Mouse (Mus musculus): ENCODE results near the gene Psg16. TPM values are rescaled to one million over a fixed set of nuclear protein-coding genes. Genes with fewer than 3 reads are reported as not detected.

Gene Psg16
- polyA plus RNA-seq, 1 experiment from 2014 or later: 0.19 TPM

Other genes with a start within 250 kb of the Psg16 start
- gene Prkd2, start 231.1 kb upstream of the Psg16 start, polyA plus RNA-seq (2015; fragmentation: Nextera tagmentation; extraction: Ambion mirVana): 16.2 and 17.8 TPM in 2 replicates
- gene Dact3, start 198.7 kb upstream of the Psg16 start, polyA plus RNA-seq (2015; fragmentation: Nextera tagmentation; extraction: Ambion mirVana): 2.0 and 2.1 TPM in 2 replicates
- gene Gng8, start 182.3 kb upstream of the Psg16 start, polyA plus RNA-seq (2015; fragmentation: Nextera tagmentation; extraction: Ambion mirVana): 7.7 and 10.5 TPM in 2 replicates
- gene Ptgir, start 167.6 kb upstream of the Psg16 start, polyA plus RNA-seq (2015; fragmentation: Nextera tagmentation; extraction: Ambion mirVana): 1.9 and 2.6 TPM in 2 replicates
- gene Calm3, start 149.9 kb upstream of the Psg16 start, polyA plus RNA-seq (2015; fragmentation: Nextera tagmentation; extraction: Ambion mirVana): 145 and 154 TPM in 2 replicates
- gene Pnmal2, start 129.4 kb upstream of the Psg16 start, polyA plus RNA-seq (2015; fragmentation: Nextera tagmentation; extraction: Ambion mirVana): 7.4 and 7.5 TPM in 2 replicates
- gene Pnmal1, start 114.4 kb upstream of the Psg16 start, polyA plus RNA-seq (2015; fragmentation: Nextera tagmentation; extraction: Ambion mirVana): 0.62 and 0.65 TPM in 2 replicates
- 0.20 and 0.26 TPM in 2 replicates for gene Gm42372, start 91.0 kb upstream of the Psg16 start, polyA plus RNA-seq (2015; fragmentation: Nextera tagmentation; extraction: Ambion mirVana)
- 49.6 and 53.8 TPM in 2 replicates for gene Ccdc8, start 81.3 kb upstream of the Psg16 start, polyA plus RNA-seq (2015; fragmentation: Nextera tagmentation; extraction: Ambion mirVana)
- 122 and 125 TPM in 2 replicates for gene Ppp5c, start 46.1 kb upstream of the Psg16 start, polyA plus RNA-seq (2015; fragmentation: Nextera tagmentation; extraction: Ambion mirVana)
- 25.2 and 26.1 TPM in 2 replicates for gene Hif3a, start 11.6 kb upstream of the Psg16 start, polyA plus RNA-seq (2015; fragmentation: Nextera tagmentation; extraction: Ambion mirVana)
- gene Ceacam3, start 76.2 kb downstream of the Psg16 start, polyA plus RNA-seq (2015; fragmentation: Nextera tagmentation; extraction: Ambion mirVana): not detected in 2 replicates
- not detected in 2 replicates for gene Psg29, start 129.4 kb downstream of the Psg16 start, polyA plus RNA-seq (2015; fragmentation: Nextera tagmentation; extraction: Ambion mirVana)